Comparison of ENCODE assay signal across 15 mouse cellular contexts in the genomic region with DNA sequence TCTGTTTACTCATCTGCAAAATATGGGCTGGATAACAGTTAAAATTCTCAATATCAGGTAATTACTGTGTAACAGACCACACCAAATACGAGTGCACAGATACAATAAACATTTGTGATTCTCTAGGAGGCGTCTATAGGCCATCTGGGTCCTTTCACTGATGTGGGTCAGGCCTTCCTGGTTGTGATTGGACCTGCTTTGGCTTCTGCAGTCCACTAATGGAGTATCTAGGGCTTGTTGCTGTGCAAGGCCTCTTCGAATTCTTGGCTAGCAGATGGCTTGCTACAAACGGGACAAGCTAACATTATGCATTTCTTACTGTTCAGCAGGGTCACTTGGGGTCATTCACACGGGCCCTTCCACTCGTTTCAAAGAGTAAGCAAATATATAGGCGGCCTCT.
"Had no signal": no experiment of that assay in that cellular context is flagged by ENCODE, and none has a peak within 500 bp of the region (broad histone marks: within the 10 kb centered on the region; RNA-seq: fewer than 3 reads in every experiment).

No protein-coding gene starts in this region.

- H3K36me3 ChIP-seq: intestine, embryonic 15.5 days; kidney, embryonic 15.5 days; liver, embryonic 13.5 days; stomach, embryonic 15.5 days had no signal

- H3K9me3 ChIP-seq: intestine, embryonic 15.5 days; kidney, embryonic 15.5 days; liver, embryonic 13.5 days; stomach, embryonic 15.5 days had no signal

- H3K4me3 ChIP-seq: intestine, embryonic 15.5 days; kidney, embryonic 15.5 days; liver, embryonic 13.5 days; stomach, embryonic 15.5 days had no signal

- H3K27ac ChIP-seq: intestine, embryonic 15.5 days; kidney, embryonic 15.5 days; liver, embryonic 13.5 days; macrophage; stomach, embryonic 15.5 days had no signal

- H3K4me2 ChIP-seq: intestine, embryonic 15.5 days; kidney, embryonic 15.5 days; liver, embryonic 13.5 days; midbrain, embryonic 11.5 days; stomach, embryonic 15.5 days had no signal

- H3K4me1 ChIP-seq: liver, embryonic 13.5 days had no signal

- ATAC-seq: intestine, embryonic 15.5 days had no signal

- H3K9ac ChIP-seq: intestine, embryonic 15.5 days; kidney, embryonic 15.5 days; liver, embryonic 13.5 days; stomach, embryonic 15.5 days had no signal

- H3K27me3 ChIP-seq: intestine, embryonic 15.5 days; kidney, embryonic 15.5 days; liver, embryonic 13.5 days; stomach, embryonic 15.5 days had no signal

- DNase-seq: kidney, adult 11 months; kidney, postnatal 14 days; kidney, postnatal 4 days; liver, embryonic 13.5 days; lung, adult 2 months; lung, postnatal 10 days; midbrain, embryonic 14.5 days; right cerebral cortex, postnatal 25 days; spleen, adult 18-20 months; thymus, postnatal 25 days had no signal
